Mouse (Mus musculus) heart, embryonic 10.5 days (tissue): ENCODE measurements at regions not wholly inside any gene's neighbourhood (a gene's known extent, or its start where the extent isn't known, plus 50 kb on each side); places are given as distances from the start of the nearest gene placed in this dataset.

ENCODE experiments used
- DNase-seq: peaks from one replicate; pipeline ENCODE4 v3.0.0-alpha.2; 2017; ENCODE audit warnings: low spot score
- H3K27ac ChIP-seq: fragments of 300-500 bp; sonication (generic); 2 replicates; pipeline ENCODE4 v1.5.1; 2016; ENCODE audit warnings: mild to moderate bottlenecking
- H3K27me3 ChIP-seq: fragments of 300-500 bp; sonication (generic); 2 replicates; pipeline ENCODE4 v1.6.1; 2016; ENCODE audit warnings: mild to moderate bottlenecking; ENCODE audit not compliant: poor library complexity, insufficient read depth, severe bottlenecking
- H3K36me3 ChIP-seq: fragments of 300-500 bp; sonication (generic); 2 replicates; pipeline ENCODE4 v1.6.1; 2016; ENCODE audit warnings: mild to moderate bottlenecking, moderate library complexity
- H3K4me1 ChIP-seq: fragments of 300-500 bp; sonication (generic); 2 replicates; pipeline ENCODE4 v1.6.1; 2016; ENCODE audit warnings: mild to moderate bottlenecking
- H3K4me3 ChIP-seq: fragments of 300-500 bp; sonication (generic); 2 replicates; pipeline ENCODE4 v1.5.1; 2016; ENCODE audit warnings: mild to moderate bottlenecking, moderate library complexity
- H3K9me3 ChIP-seq: fragments of 300-500 bp; sonication (generic); 2 replicates; pipeline ENCODE4 v1.6.1; 2016; ENCODE audit warnings: mild to moderate bottlenecking, moderate library complexity
- WGBS: fragments of 180-500 bp; shearing (Covaris S2); methylation state at CpG from one replicate; pipeline ENCODE4 v1.1.7; 2016; 5-methylcytosine and 5-hydroxymethylcytosine counted together

GRCm38 (mm10) chr4:31367031-31367430 lies 596.9 kb upstream of the Map3k7 start:
- no peaks in the 10 kb centered on the region for H3K4me1 ChIP-seq
- 83% methylated on average over 5 of the region's 5 CpGs for WGBS
- DNase-seq, result no peak

GRCm38 (mm10) chr4:31370062-31370461 lies 593.8 kb upstream of the Map3k7 start:
- Histone ChIP-seq H3K36me3 (no peaks in the 10 kb centered on the region), H3K4me1 (no peaks in the 10 kb centered on the region), H3K4me3 (no peak overlapping the region), H3K9me3 (no peaks in the 10 kb centered on the region), H3K27ac (no peak overlapping the region), H3K27me3 (no peaks in the 10 kb centered on the region)
- 83% methylated on average over 7 of the region's 7 CpGs for WGBS
- DNase-seq, result no peak

More at GRCm38 (mm10) chr4:31367031-31367430, 596.9 kb upstream of the Map3k7 start:
- Histone ChIP-seq H3K27ac (no peak overlapping the region), H3K9me3 (no peaks in the 10 kb centered on the region), H3K4me3 (no peak overlapping the region), H3K27me3 (no peaks in the 10 kb centered on the region), H3K36me3 (no peaks in the 10 kb centered on the region)

GRCm38 (mm10) chr4:31381069-31381969 lies 582.6 kb upstream of the Map3k7 start:
- no peaks in the 10 kb centered on the region for H3K9me3 ChIP-seq
- no peaks in the 10 kb centered on the region for H3K27me3 ChIP-seq
- H3K36me3 ChIP-seq, result no peaks in the 10 kb centered on the region
- no peaks in the 10 kb centered on the region for H3K4me1 ChIP-seq
- no peak for DNase-seq
- 88% methylated on average over 8 of the region's 8 CpGs for WGBS
- no peak overlapping the region for H3K27ac ChIP-seq
- H3K4me3 ChIP-seq, result no peak overlapping the region

- H3K27me3 ChIP-seq, result no peaks in the 10 kb centered on the region
- no peaks in the 10 kb centered on the region for H3K4me1 ChIP-seq
- H3K27ac ChIP-seq, result no peak overlapping the region
- H3K36me3 ChIP-seq, result no peaks in the 10 kb centered on the region
- H3K4me3 ChIP-seq, result no peak overlapping the region
- no peaks in the 10 kb centered on the region for H3K9me3 ChIP-seq
- 80% methylated on average over 4 of the region's 4 CpGs for WGBS
- DNase-seq, result no peak
These were observed 570.8 kb upstream of the Map3k7 start for GRCm38 (mm10) chr4:31392932-31393632.

GRCm38 (mm10) chr4:31395538-31395937 lies 568.4 kb upstream of the Map3k7 start:
- Histone ChIP-seq H3K9me3 (no peaks in the 10 kb centered on the region), H3K4me3 (no peak overlapping the region), H3K36me3 (no peaks in the 10 kb centered on the region), H3K4me1 (no peaks in the 10 kb centered on the region), H3K27ac (no peak overlapping the region), H3K27me3 (no peaks in the 10 kb centered on the region)
- WGBS, result 51% methylated on average over 4 of the region's 4 CpGs
- no peak for DNase-seq

GRCm38 (mm10) chr4:31403976-31404375 lies 559.9 kb upstream of the Map3k7 start:
- H3K36me3 ChIP-seq, result no peaks in the 10 kb centered on the region
- H3K4me1 ChIP-seq, result peaks cover 14% of the 10 kb centered on the region
- no peak for DNase-seq
- H3K27me3 ChIP-seq, result no peaks in the 10 kb centered on the region
- H3K9me3 ChIP-seq, result no peaks in the 10 kb centered on the region
- WGBS, result 71% methylated on average over 8 of the region's 8 CpGs
- H3K27ac ChIP-seq, result no peak overlapping the region
- H3K4me3 ChIP-seq, result no peak overlapping the region

- Histone ChIP-seq H3K27me3 (no peaks in the 10 kb centered on the region), H3K4me3 (peak overlapping the region; percentile 27), H3K4me1 (peaks cover 14% of the 10 kb centered on the region), H3K27ac (peak overlapping the region; percentile 29; the same call in 1 of the 2 replicates), H3K9me3 (no peaks in the 10 kb centered on the region), H3K36me3 (no peaks in the 10 kb centered on the region)
- peak; percentile 78 for DNase-seq
- 27% methylated on average over 16 of the region's 16 CpGs for WGBS
These were observed 558.8 kb upstream of the Map3k7 start for GRCm38 (mm10) chr4:31404840-31405714.

GRCm38 (mm10) chr4:31410157-31410556 lies 553.7 kb upstream of the Map3k7 start:
- no peak for DNase-seq
- Histone ChIP-seq H3K27ac (no peak overlapping the region), H3K4me3 (no peak overlapping the region), H3K27me3 (no peaks in the 10 kb centered on the region), H3K4me1 (peaks cover 5% of the 10 kb centered on the region), H3K36me3 (no peaks in the 10 kb centered on the region), H3K9me3 (no peaks in the 10 kb centered on the region)
- 86% methylated on average over 3 of the region's 3 CpGs for WGBS

GRCm38 (mm10) chr4:31411770-31412525 lies 551.9 kb upstream of the Map3k7 start:
- DNase-seq, result no peak
- no peaks in the 10 kb centered on the region for H3K9me3 ChIP-seq
- H3K27ac ChIP-seq, result no peak overlapping the region
- H3K27me3 ChIP-seq, result no peaks in the 10 kb centered on the region
- 77% methylated on average over 9 of the region's 9 CpGs for WGBS
- H3K36me3 ChIP-seq, result no peaks in the 10 kb centered on the region
- no peaks in the 10 kb centered on the region for H3K4me1 ChIP-seq
- no peak overlapping the region for H3K4me3 ChIP-seq

GRCm38 (mm10) chr4:31417161-31417560 lies 546.7 kb upstream of the Map3k7 start:
- no peak for DNase-seq
- no peaks in the 10 kb centered on the region for H3K27me3 ChIP-seq
- H3K4me3 ChIP-seq, result no peak overlapping the region
- 89% methylated on average over 4 of the region's 4 CpGs for WGBS
- no peak overlapping the region for H3K27ac ChIP-seq
- H3K4me1 ChIP-seq, result peaks cover 4% of the 10 kb centered on the region; the same call in 1 of the 2 replicates
- no peaks in the 10 kb centered on the region for H3K9me3 ChIP-seq
- no peaks in the 10 kb centered on the region for H3K36me3 ChIP-seq

- 10% methylated on average over 6 of the region's 6 CpGs for WGBS
- H3K4me1 ChIP-seq, result peaks cover 4% of the 10 kb centered on the region; the same call in 1 of the 2 replicates
- 0 out of 2 replicates have a peak overlapping the region, but pooled peaks have one; percentile 29 for H3K27ac ChIP-seq
- no peaks in the 10 kb centered on the region for H3K27me3 ChIP-seq
- H3K9me3 ChIP-seq, result no peaks in the 10 kb centered on the region
- H3K4me3 ChIP-seq, result no peak overlapping the region
- no peaks in the 10 kb centered on the region for H3K36me3 ChIP-seq
- DNase-seq, result no peak
These were observed 544.7 kb upstream of the Map3k7 start for GRCm38 (mm10) chr4:31419240-31419639.

GRCm38 (mm10) chr4:31420167-31420566 lies 543.7 kb upstream of the Map3k7 start:
- H3K27me3 ChIP-seq, result no peaks in the 10 kb centered on the region
- H3K36me3 ChIP-seq, result no peaks in the 10 kb centered on the region
- WGBS, result 87% methylated on average over 9 of the region's 9 CpGs
- H3K27ac ChIP-seq, result peak overlapping the region; percentile 36; the same call in 1 of the 2 replicates
- H3K9me3 ChIP-seq, result no peaks in the 10 kb centered on the region
- peaks cover 7% of the 10 kb centered on the region; the same call in 1 of the 2 replicates for H3K4me1 ChIP-seq
- no peak overlapping the region for H3K4me3 ChIP-seq
- no peak for DNase-seq
